Mouse (Mus musculus): ENCODE results near the gene Ugt3a2. TPM values are rescaled to one million over a fixed set of nuclear protein-coding genes. Genes with fewer than 3 reads are reported as not detected.

Ugt3a2 gene
- polyA plus RNA-seq (2012; rRNA removed): not detected in 2 replicates

GRCm38 (mm10) chr15:9335341-9335740 lies at the start of gene Ugt3a2:
TSS of gene Ugt3a2 (plus strand) at chr15:9335550.
- no peak within 1 kb of the TSS for H3K27ac ChIP-seq (ENCODE audit: insufficient read depth, low read length)
- 86% methylated on average over 4 of the region's 4 CpGs for WGBS
- no peak for DNase-seq
- H3K27me3 ChIP-seq (ENCODE audit: control insufficient read depth, insufficient read depth, low read length): no peaks in the 10 kb centered on the region
- H3K4me1 ChIP-seq (ENCODE audit: control insufficient read depth, insufficient read depth, low read length): no peaks in the 10 kb centered on the region
- no peak within 1 kb of the TSS for H3K4me3 ChIP-seq (replicated peaks; ENCODE audit: insufficient read depth, low read depth, low read length)
- no peak for TF ChIP-seq POLR2A (IDR thresholded peaks at IDR 0.05; ENCODE audit: borderline replicate concordance, insufficient read depth, low read length)
- TF ChIP-seq CTCF (IDR thresholded peaks at IDR 0.05; ENCODE audit: borderline replicate concordance, insufficient read depth, low read depth, low read length): no peak

- no peak for DNase-seq
- 61% methylated on average over 2 of the region's 2 CpGs for WGBS
- no peaks in the 10 kb centered on the region for H3K4me1 ChIP-seq (ENCODE audit: control insufficient read depth, insufficient read depth, low read length)
- TF ChIP-seq POLR2A (IDR thresholded peaks at IDR 0.05; ENCODE audit: borderline replicate concordance, insufficient read depth, low read length) (no peak), CTCF (IDR thresholded peaks at IDR 0.05; ENCODE audit: borderline replicate concordance, insufficient read depth, low read depth, low read length) (no peak)
- no peak overlapping the region for H3K4me3 ChIP-seq (replicated peaks; ENCODE audit: insufficient read depth, low read depth, low read length)
- H3K27me3 ChIP-seq (ENCODE audit: control insufficient read depth, insufficient read depth, low read length): no peaks in the 10 kb centered on the region
- H3K27ac ChIP-seq (ENCODE audit: insufficient read depth, low read length): no peak overlapping the region
Measured at GRCm38 (mm10) chr15:9289660-9290059, 45.7 kb upstream of the Ugt3a2 start.

- Histone ChIP-seq H3K27me3 (ENCODE audit: control insufficient read depth, insufficient read depth, low read length) (no peaks in the 10 kb centered on the region), H3K4me1 (ENCODE audit: control insufficient read depth, insufficient read depth, low read length) (no peaks in the 10 kb centered on the region), H3K4me3 (replicated peaks; ENCODE audit: insufficient read depth, low read depth, low read length) (no peak overlapping the region), H3K27ac (ENCODE audit: insufficient read depth, low read length) (no peak overlapping the region)
- TF ChIP-seq POLR2A (IDR thresholded peaks at IDR 0.05; ENCODE audit: borderline replicate concordance, insufficient read depth, low read length) (no peak), CTCF (IDR thresholded peaks at IDR 0.05; ENCODE audit: borderline replicate concordance, insufficient read depth, low read depth, low read length) (no peak)
- WGBS: 80% methylated on average over 8 of the region's 8 CpGs
- no peak for DNase-seq
Measured at GRCm38 (mm10) chr15:9305978-9306692, 29.2 kb upstream of the Ugt3a2 start.

DNA sequence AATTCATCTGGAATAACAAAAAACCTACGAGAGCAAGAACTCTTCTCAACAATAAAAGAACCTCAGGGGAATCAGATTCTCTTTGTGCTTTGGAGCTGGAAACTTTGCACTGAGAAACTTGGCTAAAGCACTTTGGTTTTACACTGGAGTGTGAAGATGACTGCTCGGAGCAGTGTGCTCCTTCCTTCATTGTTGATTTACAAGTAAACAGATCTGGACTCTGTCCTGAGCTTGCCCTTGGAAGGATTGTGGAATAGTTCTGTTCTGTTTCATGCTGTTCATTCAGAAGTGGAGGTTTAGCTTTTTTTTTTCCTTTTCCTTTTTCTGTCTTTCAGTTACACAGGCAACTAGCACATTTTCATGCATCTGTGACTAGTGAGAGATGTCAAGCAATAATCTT lies 754 bp upstream of the Ugt3a2 start:
- Histone ChIP-seq H3K4me3 (replicated peaks; ENCODE audit: insufficient read depth, low read depth, low read length) (no peak overlapping the region), H3K27ac (ENCODE audit: insufficient read depth, low read length) (no peak overlapping the region), H3K27me3 (ENCODE audit: control insufficient read depth, insufficient read depth, low read length) (no peaks in the 10 kb centered on the region), H3K4me1 (ENCODE audit: control insufficient read depth, insufficient read depth, low read length) (no peaks in the 10 kb centered on the region)
- DNase-seq: no peak
- 66% methylated on average over 2 of the region's 2 CpGs for WGBS
- TF ChIP-seq CTCF (IDR thresholded peaks at IDR 0.05; ENCODE audit: borderline replicate concordance, insufficient read depth, low read depth, low read length) (no peak), POLR2A (IDR thresholded peaks at IDR 0.05; ENCODE audit: borderline replicate concordance, insufficient read depth, low read length) (no peak)

- Histone ChIP-seq H3K27me3 (ENCODE audit: control insufficient read depth, insufficient read depth, low read length) (no peaks in the 10 kb centered on the region), H3K4me3 (replicated peaks; ENCODE audit: insufficient read depth, low read depth, low read length) (no peak overlapping the region), H3K27ac (ENCODE audit: insufficient read depth, low read length) (no peak overlapping the region), H3K4me1 (ENCODE audit: control insufficient read depth, insufficient read depth, low read length) (no peaks in the 10 kb centered on the region)
- TF ChIP-seq POLR2A (IDR thresholded peaks at IDR 0.05; ENCODE audit: borderline replicate concordance, insufficient read depth, low read length) (no peak), CTCF (IDR thresholded peaks at IDR 0.05; ENCODE audit: borderline replicate concordance, insufficient read depth, low read depth, low read length) (no peak)
- DNase-seq: no peak
- 82% methylated on average over 3 of the region's 3 CpGs for WGBS
Measured at GRCm38 (mm10) chr15:9336616-9337015, 1.3 kb downstream of the Ugt3a2 start.

DNA sequence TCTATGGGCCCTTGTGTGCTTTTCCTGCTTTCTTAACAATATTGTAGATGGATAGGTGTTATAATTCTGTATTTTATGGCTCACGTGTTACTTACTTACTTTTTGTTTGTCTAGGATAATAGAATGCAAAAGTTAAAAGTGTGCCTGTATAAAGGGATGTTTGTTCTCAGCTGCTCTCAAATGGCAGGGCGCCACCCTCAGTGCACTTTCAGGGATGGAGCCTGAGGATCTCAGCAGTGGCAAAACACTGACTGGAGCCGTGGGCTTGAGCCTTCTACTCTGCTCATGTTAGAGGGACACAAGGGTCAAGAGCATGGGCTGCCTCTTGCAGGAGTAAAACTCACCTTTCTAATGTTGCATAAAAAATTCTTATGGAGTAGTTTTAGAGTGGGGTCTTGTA lies 1.7 kb downstream of the Ugt3a2 start:
- Histone ChIP-seq H3K4me3 (replicated peaks; ENCODE audit: insufficient read depth, low read depth, low read length) (no peak overlapping the region), H3K27ac (ENCODE audit: insufficient read depth, low read length) (no peak overlapping the region), H3K4me1 (ENCODE audit: control insufficient read depth, insufficient read depth, low read length) (no peaks in the 10 kb centered on the region), H3K27me3 (ENCODE audit: control insufficient read depth, insufficient read depth, low read length) (no peaks in the 10 kb centered on the region)
- WGBS: 62% methylated on average over 3 of the region's 3 CpGs
- DNase-seq: no peak
- TF ChIP-seq POLR2A (IDR thresholded peaks at IDR 0.05; ENCODE audit: borderline replicate concordance, insufficient read depth, low read length) (no peak), CTCF (IDR thresholded peaks at IDR 0.05; ENCODE audit: borderline replicate concordance, insufficient read depth, low read depth, low read length) (no peak)

DNA sequence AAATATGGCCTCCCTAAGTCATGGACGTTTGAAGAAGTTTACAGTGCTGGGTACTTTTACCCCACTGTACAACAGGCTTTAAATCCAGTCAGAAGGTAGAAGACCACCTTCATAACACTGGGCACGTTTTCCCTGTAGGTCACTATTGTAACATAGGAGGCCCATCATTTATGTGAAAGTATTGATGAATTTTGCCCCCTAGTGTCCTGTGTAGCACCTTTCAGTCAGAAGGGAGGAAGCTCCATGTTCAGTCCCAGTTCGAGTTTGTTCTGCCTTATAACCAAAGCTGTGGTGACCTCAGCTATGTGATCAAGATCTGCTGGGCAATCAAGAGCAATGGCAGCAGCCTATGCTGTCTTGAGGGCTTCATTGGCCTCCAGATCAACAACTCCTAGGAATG lies 13.4 kb downstream of the Ugt3a2 start:
- H3K27me3 ChIP-seq (ENCODE audit: control insufficient read depth, insufficient read depth, low read length): no peaks in the 10 kb centered on the region
- DNase-seq: no peak
- no peaks in the 10 kb centered on the region for H3K4me1 ChIP-seq (ENCODE audit: control insufficient read depth, insufficient read depth, low read length)
- 56% methylated on average over 3 of the region's 3 CpGs for WGBS
- H3K4me3 ChIP-seq (replicated peaks; ENCODE audit: insufficient read depth, low read depth, low read length): no peak overlapping the region
- no peak overlapping the region for H3K27ac ChIP-seq (ENCODE audit: insufficient read depth, low read length)
- TF ChIP-seq POLR2A (IDR thresholded peaks at IDR 0.05; ENCODE audit: borderline replicate concordance, insufficient read depth, low read length): no peak
- no peak for TF ChIP-seq CTCF (IDR thresholded peaks at IDR 0.05; ENCODE audit: borderline replicate concordance, insufficient read depth, low read depth, low read length)

GRCm38 (mm10) chr15:9362801-9363200 lies 27.5 kb downstream of the Ugt3a2 start:
- Histone ChIP-seq H3K27me3 (ENCODE audit: control insufficient read depth, insufficient read depth, low read length) (no peaks in the 10 kb centered on the region), H3K4me1 (ENCODE audit: control insufficient read depth, insufficient read depth, low read length) (no peaks in the 10 kb centered on the region), H3K4me3 (replicated peaks; ENCODE audit: insufficient read depth, low read depth, low read length) (no peak overlapping the region), H3K27ac (ENCODE audit: insufficient read depth, low read length) (no peak overlapping the region)
- no peak for DNase-seq
- TF ChIP-seq CTCF (IDR thresholded peaks at IDR 0.05; ENCODE audit: borderline replicate concordance, insufficient read depth, low read depth, low read length) (no peak), POLR2A (IDR thresholded peaks at IDR 0.05; ENCODE audit: borderline replicate concordance, insufficient read depth, low read length) (no peak)
- 73% methylated on average over 2 of the region's 2 CpGs for WGBS

All from cerebellum, adult 2 months (tissue).